Mouse (Mus musculus) heart, postnatal 14 days (tissue): ENCODE data around the gene Iqschfp. TPM values are rescaled to one million over a fixed set of nuclear protein-coding genes. Genes with fewer than 3 reads are reported as not detected.

Source experiments
- DNase-seq, 2 experiments: peaks; one replicate each; pipeline ENCODE4 v3.0.0; 2021 to 2022
- intact Hi-C: fragments of 180-260 bp; cut with DNase I; formaldehyde crosslinking; loops from one replicate; pipeline ENCODE4 v1.15.1; 2025
- total RNA-seq, 2 experiments: library from RNA; stranded (reverse); gene quantifications; 2 replicates each; pipeline ENCODE4 v1.2.3; 2021

The Iqschfp gene
- total RNA-seq, 2 experiments from 2014 or later = not detected

- no peak for DNase-seq
- intact Hi-C loops = no loop called here
Measured at GRCm38 (mm10) chr3:68656607-68657352, 764.7 kb downstream of the Iqschfp start.

- intact Hi-C loops = no loop called here
Measured at GRCm38 (mm10) chr3:68657589-68658245, 765.7 kb downstream of the Iqschfp start.

GRCm38 (mm10) chr3:68659996-68660395 is 768.0 kb downstream of the Iqschfp start:
- DNase-seq = no peak
- intact Hi-C loops = no loop called here

More at GRCm38 (mm10) chr3:68657589-68658245, 765.7 kb downstream of the Iqschfp start:
- no peak for DNase-seq

- no peak for DNase-seq
Measured at GRCm38 (mm10) chr3:68660538-68660937, 768.5 kb downstream of the Iqschfp start.

GRCm38 (mm10) chr3:68662386-68662785 is 770.4 kb downstream of the Iqschfp start:
- no peak for DNase-seq
- intact Hi-C loops = no loop called here

More at GRCm38 (mm10) chr3:68660538-68660937, 768.5 kb downstream of the Iqschfp start:
- intact Hi-C loops = no loop called here

- no peak for DNase-seq
- intact Hi-C loops = no loop called here
Measured at GRCm38 (mm10) chr3:68664337-68664736, 772.3 kb downstream of the Iqschfp start.

GRCm38 (mm10) chr3:68666377-68666776 is 774.3 kb downstream of the Iqschfp start:
- intact Hi-C loops = no loop called here
- no peak for DNase-seq

GRCm38 (mm10) chr3:68667852-68668251 is 775.8 kb downstream of the Iqschfp start:
- intact Hi-C loops = no loop called here
- DNase-seq = no peak

- intact Hi-C loops = no loop called here
- DNase-seq = no peak
Measured at GRCm38 (mm10) chr3:68669418-68669974, 777.5 kb downstream of the Iqschfp start.

- intact Hi-C loops = no loop called here
- DNase-seq = no peak
Measured at GRCm38 (mm10) chr3:68674721-68675120, 782.7 kb downstream of the Iqschfp start.

- DNase-seq = no peak
- intact Hi-C loops = no loop called here
Measured at GRCm38 (mm10) chr3:68675216-68675835, 783.3 kb downstream of the Iqschfp start.

Other genes with a start within 250 kb of the Iqschfp start
- not detected for gene Iqcj, start within 50 bp of the Iqschfp start, total RNA-seq
- 100 to 1,000 TPM; 199 to 209 TPM for gene Schip1, start 172.6 kb downstream of the Iqschfp start, total RNA-seq